Mouse (Mus musculus): ENCODE measurements around the gene Agtr1b. TPM values are rescaled to one million over a fixed set of nuclear protein-coding genes. Genes with fewer than 3 reads are reported as not detected.

Agtr1b gene
- total and polyA plus RNA-seq, 2 experiments from 2014 or later: not detected

DNA sequence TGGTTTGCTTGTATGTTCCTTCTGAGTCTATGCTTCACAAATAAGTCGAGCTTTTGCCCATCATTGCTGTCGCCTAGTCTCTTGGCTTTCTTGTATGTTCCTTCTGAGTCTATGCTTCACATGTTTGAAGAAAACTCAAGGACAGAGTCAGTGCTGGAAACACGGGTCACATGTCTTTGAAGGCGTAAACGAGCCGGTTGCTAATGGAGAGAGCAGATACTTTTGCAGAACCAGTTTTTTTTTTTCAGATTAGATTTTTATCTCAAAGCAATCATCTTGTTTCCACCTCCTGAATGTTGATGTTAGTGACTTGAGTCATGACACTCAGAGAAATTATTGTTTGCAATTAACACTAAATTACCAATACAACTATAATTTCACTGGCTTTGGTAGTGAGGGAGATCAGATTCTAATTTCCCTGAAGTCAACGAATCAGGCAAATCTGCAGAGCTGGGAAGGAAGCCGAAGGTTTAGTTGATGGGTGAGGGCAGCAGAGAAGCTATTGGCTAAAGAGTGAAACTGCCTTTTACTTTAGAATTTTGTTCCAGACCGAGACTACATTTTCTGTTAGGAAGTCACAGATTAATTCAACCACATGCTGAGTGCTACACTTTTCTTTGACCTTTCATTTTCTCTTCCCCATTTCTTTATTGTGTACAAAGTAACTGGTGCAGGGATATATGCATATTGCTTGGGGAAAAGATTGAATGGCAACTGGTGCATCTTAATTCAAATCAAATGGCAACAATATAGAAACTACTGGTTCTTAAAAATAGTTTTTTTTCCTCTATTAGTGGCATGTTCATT lies 72.2 kb downstream of the Agtr1b start:
- no peaks in the 10 kb centered on the region for H3K36me3 ChIP-seq (replicated peaks; ENCODE audit: control insufficient read depth, insufficient read depth, low read length)
- H3K27me3 ChIP-seq (ENCODE audit: control insufficient read depth, insufficient read depth, low read length): no peaks in the 10 kb centered on the region
- H3K4me3 ChIP-seq (ENCODE audit: low read depth, low read length): no peak overlapping the region
- TF ChIP-seq CTCF (IDR thresholded peaks at IDR 0.05; ENCODE audit: low read depth) (no peak), EP300 (IDR thresholded peaks at IDR 0.05; ENCODE audit: low read depth) (no peak)
- H3K27ac ChIP-seq (ENCODE audit: low read depth): no peak overlapping the region
- H3K9me3 ChIP-seq (replicated peaks; ENCODE audit: control insufficient read depth, low read length): no peaks in the 10 kb centered on the region
- no peak overlapping the region for H3K4me2 ChIP-seq (ENCODE audit: low read depth, low read length)
- 79% methylated on average over 9 of the region's 9 CpGs for WGBS
- DNase-seq (ENCODE audit: low spot score) (no peak), ATAC-seq (ENCODE audit: insufficient read depth, low read depth) (no peak)
- no peak overlapping the region for H3K9ac ChIP-seq (replicated peaks; ENCODE audit: low read depth, low read length)
- H3K4me1 ChIP-seq (ENCODE audit: control insufficient read depth, insufficient read depth): no peaks in the 10 kb centered on the region

DNA sequence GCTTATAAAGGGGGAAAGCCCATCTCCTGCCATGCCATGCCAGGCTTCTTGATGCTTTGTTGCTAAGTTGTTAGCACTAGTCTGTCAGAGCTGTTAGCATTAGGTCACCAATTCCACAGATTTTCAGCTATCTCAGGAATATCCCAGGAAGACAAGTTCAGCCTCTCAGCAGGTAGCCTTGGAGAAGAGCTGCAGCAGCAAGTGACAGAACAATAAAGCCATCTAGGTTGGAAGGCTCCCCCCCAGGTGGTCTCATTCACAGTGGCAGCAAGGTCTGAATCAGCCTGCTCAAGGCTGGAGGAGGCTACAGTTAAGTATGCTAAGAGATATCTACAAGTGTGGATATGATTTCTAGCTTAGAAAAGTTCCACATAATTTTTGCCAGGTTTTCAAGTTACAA lies 75.6 kb downstream of the Agtr1b start:
- no peak for DNase-seq (ENCODE audit: low spot score)
- no peak for TF ChIP-seq CTCF (IDR thresholded peaks at IDR 0.05; ENCODE audit: low read depth)
- no peak for TF ChIP-seq EP300 (IDR thresholded peaks at IDR 0.05; ENCODE audit: low read depth)

DNA sequence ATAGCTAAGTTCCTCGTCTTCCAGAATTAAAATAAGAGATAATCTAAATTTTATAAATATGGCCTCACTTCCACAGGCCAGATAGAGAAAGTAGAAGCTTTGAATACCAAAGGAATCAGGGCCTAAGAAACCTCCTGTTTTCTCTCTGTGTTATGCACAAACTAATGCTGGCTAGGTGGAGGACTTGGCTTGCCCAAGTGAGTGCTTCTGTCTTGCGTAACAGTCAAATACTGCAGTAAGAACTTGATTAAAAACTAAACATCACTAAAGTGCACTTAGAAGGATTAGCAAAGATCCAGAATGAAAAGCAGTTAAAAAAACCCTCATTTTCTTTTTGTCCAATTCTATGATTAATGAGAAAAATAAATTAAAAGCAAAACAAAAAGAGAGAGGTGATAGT lies 78.2 kb downstream of the Agtr1b start:
- no peak for DNase-seq (ENCODE audit: low spot score)
- WGBS: 81% methylated on average over 2 of the region's 2 CpGs
- H3K9me3 ChIP-seq (replicated peaks; ENCODE audit: control insufficient read depth, low read length): no peaks in the 10 kb centered on the region
- no peaks in the 10 kb centered on the region for H3K4me1 ChIP-seq (ENCODE audit: control insufficient read depth, insufficient read depth)
- no peak overlapping the region for H3K9ac ChIP-seq (replicated peaks; ENCODE audit: low read depth, low read length)
- no peak for ATAC-seq (ENCODE audit: insufficient read depth, low read depth)
- H3K27me3 ChIP-seq (ENCODE audit: control insufficient read depth, insufficient read depth, low read length): no peaks in the 10 kb centered on the region
- H3K4me3 ChIP-seq (ENCODE audit: low read depth, low read length): no peak overlapping the region
- H3K4me2 ChIP-seq (ENCODE audit: low read depth, low read length): no peak overlapping the region
- no peaks in the 10 kb centered on the region for H3K36me3 ChIP-seq (replicated peaks; ENCODE audit: control insufficient read depth, insufficient read depth, low read length)
- no peak for TF ChIP-seq EP300 (IDR thresholded peaks at IDR 0.05; ENCODE audit: low read depth)
- TF ChIP-seq CTCF (IDR thresholded peaks at IDR 0.05; ENCODE audit: low read depth): no peak
- H3K27ac ChIP-seq (ENCODE audit: low read depth): no peak overlapping the region

More for the DNA sequence above, 75.6 kb downstream of the Agtr1b start:
- ATAC-seq (ENCODE audit: insufficient read depth, low read depth): no peak
- Histone ChIP-seq H3K27ac (ENCODE audit: low read depth) (no peak overlapping the region), H3K27me3 (ENCODE audit: control insufficient read depth, insufficient read depth, low read length) (no peaks in the 10 kb centered on the region), H3K4me3 (ENCODE audit: low read depth, low read length) (no peak overlapping the region), H3K36me3 (replicated peaks; ENCODE audit: control insufficient read depth, insufficient read depth, low read length) (no peaks in the 10 kb centered on the region), H3K4me1 (ENCODE audit: control insufficient read depth, insufficient read depth) (no peaks in the 10 kb centered on the region), H3K4me2 (ENCODE audit: low read depth, low read length) (no peak overlapping the region), H3K9me3 (replicated peaks; ENCODE audit: control insufficient read depth, low read length) (no peaks in the 10 kb centered on the region), H3K9ac (replicated peaks; ENCODE audit: low read depth, low read length) (no peak overlapping the region)

DNA sequence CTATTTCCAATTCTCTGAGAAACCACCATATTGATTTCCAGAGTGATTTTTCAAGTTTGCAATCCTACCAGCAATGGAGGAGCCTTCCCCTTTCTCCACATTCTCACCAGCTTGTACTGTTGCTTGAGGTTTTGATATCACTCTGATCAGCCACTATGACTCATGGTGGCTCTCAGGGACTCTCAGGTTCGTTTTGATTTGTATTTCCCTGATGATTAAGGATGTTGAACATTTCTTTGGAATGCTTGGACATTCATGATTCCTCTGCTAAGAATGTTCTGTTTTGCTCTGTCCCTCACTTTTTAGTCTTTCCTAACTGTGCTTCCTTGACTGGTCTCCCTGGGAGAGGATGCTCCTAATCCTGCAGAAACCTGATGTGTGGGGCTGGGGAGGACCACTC lies 85.2 kb downstream of the Agtr1b start:
- Histone ChIP-seq H3K9ac (replicated peaks; ENCODE audit: low read depth, low read length) (no peak overlapping the region), H3K4me2 (ENCODE audit: low read depth, low read length) (no peak overlapping the region), H3K4me1 (ENCODE audit: control insufficient read depth, insufficient read depth) (no peaks in the 10 kb centered on the region), H3K27me3 (ENCODE audit: control insufficient read depth, insufficient read depth, low read length) (no peaks in the 10 kb centered on the region), H3K9me3 (replicated peaks; ENCODE audit: control insufficient read depth, low read length) (no peaks in the 10 kb centered on the region), H3K4me3 (ENCODE audit: low read depth, low read length) (no peak overlapping the region), H3K27ac (ENCODE audit: low read depth) (no peak overlapping the region), H3K36me3 (replicated peaks; ENCODE audit: control insufficient read depth, insufficient read depth, low read length) (no peaks in the 10 kb centered on the region)
- WGBS: 41% methylated on average over 1 of the region's 1 CpGs
- no peak for DNase-seq (ENCODE audit: low spot score)
- TF ChIP-seq CTCF (IDR thresholded peaks at IDR 0.05; ENCODE audit: low read depth) (no peak), EP300 (IDR thresholded peaks at IDR 0.05; ENCODE audit: low read depth) (no peak)
- no peak for ATAC-seq (ENCODE audit: insufficient read depth, low read depth)

DNA sequence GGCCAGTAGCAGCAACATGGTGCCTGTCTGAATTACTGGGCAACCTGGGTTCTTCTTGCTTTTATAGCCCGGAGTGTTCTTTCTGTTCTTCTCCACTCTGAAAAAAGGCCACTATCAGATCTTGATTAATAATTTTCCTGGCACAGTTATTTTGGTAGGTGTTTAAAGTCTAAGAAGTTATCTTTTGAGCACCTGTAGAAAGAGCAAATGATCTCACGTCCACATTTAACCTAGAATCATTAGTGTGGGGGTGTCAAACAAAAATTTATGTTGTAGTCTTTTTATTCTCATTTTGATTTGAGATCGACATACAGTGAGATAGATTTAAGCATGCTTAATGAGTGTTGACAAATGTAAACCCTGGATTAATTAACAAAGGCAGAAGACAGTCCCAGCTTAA lies 91.3 kb downstream of the Agtr1b start, which contains the start of gene Cpb1:
Cpb1 (minus strand) TSS at position 101 of the 400 bp plus-strand sequence.
- Histone ChIP-seq H3K27me3 (ENCODE audit: control insufficient read depth, insufficient read depth, low read length) (no peaks in the 10 kb centered on the region), H3K4me2 (ENCODE audit: low read depth, low read length) (no peak within 1 kb of the TSS), H3K9me3 (replicated peaks; ENCODE audit: control insufficient read depth, low read length) (no peaks in the 10 kb centered on the region), H3K27ac (ENCODE audit: low read depth) (no peak within 1 kb of the TSS), H3K36me3 (replicated peaks; ENCODE audit: control insufficient read depth, insufficient read depth, low read length) (no peaks in the 10 kb centered on the region), H3K9ac (replicated peaks; ENCODE audit: low read depth, low read length) (no peak within 1 kb of the TSS), H3K4me3 (ENCODE audit: low read depth, low read length) (no peak within 1 kb of the TSS), H3K4me1 (ENCODE audit: control insufficient read depth, insufficient read depth) (no peaks in the 10 kb centered on the region)
- WGBS: 75% methylated on average over 3 of the region's 3 CpGs
- no peak for TF ChIP-seq CTCF (IDR thresholded peaks at IDR 0.05; ENCODE audit: low read depth)
- no peak for TF ChIP-seq EP300 (IDR thresholded peaks at IDR 0.05; ENCODE audit: low read depth)
- DNase-seq (ENCODE audit: low spot score): no peak
- ATAC-seq (ENCODE audit: insufficient read depth, low read depth): no peak

Other genes with a start within 250 kb of the Agtr1b start
- gene Gyg, start 211.9 kb downstream of the Agtr1b start, total RNA-seq (2014; rRNA removed; ENCODE audit: low replicate concordance): 237 and 317 TPM in 2 replicates
- gene Gyg, start 211.9 kb downstream of the Agtr1b start, polyA plus RNA-seq (2015; fragmentation: Nextera tagmentation; extraction: Ambion mirVana): 338 and 340 TPM in 2 replicates
- 7.3 and 13.5 TPM in 2 replicates for gene Cpa3, start 125.0 kb downstream of the Agtr1b start, total RNA-seq (2014; rRNA removed; ENCODE audit: low replicate concordance)
- 16.3 and 19.6 TPM in 2 replicates for gene Cpa3, start 125.0 kb downstream of the Agtr1b start, polyA plus RNA-seq (2015; fragmentation: Nextera tagmentation; extraction: Ambion mirVana)
- not detected in 2 replicates for gene Cpb1, start 91.4 kb downstream of the Agtr1b start, total RNA-seq (2014; rRNA removed; ENCODE audit: low replicate concordance)
- 0.04 and 0.07 TPM in 2 replicates for gene Cpb1, start 91.4 kb downstream of the Agtr1b start, polyA plus RNA-seq (2015; fragmentation: Nextera tagmentation; extraction: Ambion mirVana)